Mouse (Mus musculus) olfactory bulb, adult 2 months (tissue): ENCODE measurements around the gene Vps18.

ENCODE experiments used
- CTCF ChIP-seq: fragments of 200-500 bp; IDR thresholded peaks from 2 replicates; pipeline ENCODE4 v1.5.1; 2012; ENCODE audit warnings: low read depth, mild to moderate bottlenecking, low read length, moderate library complexity; ENCODE audit not compliant: insufficient read depth
- POLR2A ChIP-seq: fragments of 200-500 bp; IDR thresholded peaks from 2 replicates; pipeline ENCODE4 v1.6.1; 2012; ENCODE audit warnings: mild to moderate bottlenecking, low read depth, low read length, moderate library complexity; ENCODE audit not compliant: insufficient read depth

DNA sequence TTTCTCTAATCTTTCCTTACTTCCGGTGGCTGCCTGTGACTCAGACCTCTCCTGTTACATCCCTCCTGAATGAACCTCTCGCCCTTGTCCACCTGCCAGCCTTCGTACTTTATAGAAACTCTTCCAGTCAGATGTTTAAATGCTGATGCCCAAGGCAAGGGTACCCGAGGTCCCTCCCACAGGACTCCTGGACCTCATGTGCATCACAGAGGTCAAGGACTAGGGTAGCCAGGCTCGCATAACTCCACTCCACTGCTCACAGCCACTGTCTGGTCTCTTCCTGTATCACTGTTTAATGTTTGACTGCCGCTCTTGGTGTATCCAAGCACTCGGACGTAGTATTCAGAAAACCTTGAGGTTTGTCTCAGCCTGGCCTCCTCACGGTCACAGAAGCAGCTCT lies 46.0 kb upstream of the Vps18 start:
- TF ChIP-seq CTCF (no peak), POLR2A (no peak)
